Mouse (Mus musculus): ENCODE measurements around the gene Arhgap32.
"Not testable (repeated sequence)": the region's sequence is repeated elsewhere in the genome, so short reads cannot be mapped to it uniquely, and the experiment has no call there.

The Arhgap32 gene

DNA sequence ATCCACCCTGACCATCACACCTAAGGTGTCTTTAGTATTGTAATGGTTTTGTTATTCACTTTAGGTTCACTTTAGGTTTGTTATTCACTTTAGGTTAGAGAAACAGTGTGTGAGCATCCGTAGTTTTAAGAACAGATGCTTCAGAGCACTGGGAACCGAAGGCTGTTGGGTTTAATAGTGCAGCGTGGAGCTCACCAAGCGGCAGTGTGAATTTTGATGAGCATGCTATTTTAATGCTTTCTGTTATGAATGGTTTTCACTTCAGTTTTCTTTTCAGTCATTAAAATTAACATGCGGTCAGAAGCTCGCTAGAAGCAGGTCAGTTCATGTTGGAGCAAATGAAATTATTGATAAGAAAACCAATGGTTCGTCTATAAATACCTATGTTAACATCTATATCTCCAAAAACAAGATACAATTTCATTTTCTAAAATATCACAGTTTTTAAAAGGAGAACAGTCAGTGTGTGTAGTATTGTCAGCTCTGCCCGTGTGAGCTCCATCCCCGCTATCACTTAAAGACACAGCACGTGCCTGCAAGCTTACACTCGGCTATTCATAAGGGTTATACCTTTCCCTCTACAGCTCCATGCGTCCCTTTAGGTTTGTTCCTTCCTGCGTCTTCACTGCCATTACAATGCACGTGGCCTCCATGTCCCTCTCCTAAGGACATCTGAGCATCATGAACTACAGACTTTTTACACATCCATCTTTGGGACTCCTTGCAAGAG, 21.9 kb downstream of the Arhgap32 start:
- no peak for DNase-seq (ENCODE audit: low read depth, low spot score)

DNA sequence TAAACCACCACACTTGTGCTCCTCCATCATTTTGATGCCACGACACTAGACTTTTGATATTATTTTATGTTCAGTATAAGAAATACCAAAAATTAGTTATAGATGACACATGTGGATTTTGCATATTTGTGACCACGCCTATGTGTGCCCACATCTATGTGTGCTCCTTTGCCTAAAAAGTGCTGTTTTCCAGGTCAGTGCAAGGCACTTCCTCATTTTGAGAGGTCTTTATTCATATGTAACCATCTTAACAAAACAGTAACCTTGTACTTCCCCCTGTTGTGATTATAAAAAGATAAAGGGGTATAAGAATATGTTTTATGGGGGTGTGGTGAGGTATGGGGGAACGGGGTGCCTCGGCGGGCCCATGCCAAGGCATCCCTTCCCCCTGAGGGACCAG, 22.7 kb downstream of the Arhgap32 start:
- DNase-seq (ENCODE audit: low read depth, low spot score) = no peak

GRCm38 (mm10) chr9:32139641-32140040, 23.7 kb downstream of the Arhgap32 start:
- no peak for DNase-seq (ENCODE audit: low read depth, low spot score)

DNA sequence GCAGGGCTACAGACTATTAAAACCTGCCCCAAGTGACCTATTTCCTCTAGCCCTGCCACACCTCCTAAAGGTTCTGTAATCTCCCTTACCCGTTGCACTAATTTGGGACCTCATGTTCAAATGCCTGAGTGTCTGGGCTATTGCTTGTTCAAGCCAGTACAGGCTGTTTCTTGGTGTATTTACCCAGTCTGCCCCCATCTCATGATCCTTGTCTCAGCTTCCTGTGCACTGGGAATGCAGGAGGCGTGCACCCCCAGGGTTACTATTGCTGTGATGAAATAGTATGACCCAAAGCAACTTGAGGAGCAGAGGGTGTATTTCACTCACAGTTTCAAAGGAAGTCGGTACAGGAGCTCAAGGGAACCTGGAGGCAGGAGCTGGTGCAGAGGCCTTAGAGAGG, 26.9 kb downstream of the Arhgap32 start:
- DNase-seq (ENCODE audit: low read depth, low spot score) = no peak

- DNase-seq (ENCODE audit: low read depth, low spot score) = no peak
These were observed 27.5 kb downstream of the Arhgap32 start for GRCm38 (mm10) chr9:32143451-32143850.

DNA sequence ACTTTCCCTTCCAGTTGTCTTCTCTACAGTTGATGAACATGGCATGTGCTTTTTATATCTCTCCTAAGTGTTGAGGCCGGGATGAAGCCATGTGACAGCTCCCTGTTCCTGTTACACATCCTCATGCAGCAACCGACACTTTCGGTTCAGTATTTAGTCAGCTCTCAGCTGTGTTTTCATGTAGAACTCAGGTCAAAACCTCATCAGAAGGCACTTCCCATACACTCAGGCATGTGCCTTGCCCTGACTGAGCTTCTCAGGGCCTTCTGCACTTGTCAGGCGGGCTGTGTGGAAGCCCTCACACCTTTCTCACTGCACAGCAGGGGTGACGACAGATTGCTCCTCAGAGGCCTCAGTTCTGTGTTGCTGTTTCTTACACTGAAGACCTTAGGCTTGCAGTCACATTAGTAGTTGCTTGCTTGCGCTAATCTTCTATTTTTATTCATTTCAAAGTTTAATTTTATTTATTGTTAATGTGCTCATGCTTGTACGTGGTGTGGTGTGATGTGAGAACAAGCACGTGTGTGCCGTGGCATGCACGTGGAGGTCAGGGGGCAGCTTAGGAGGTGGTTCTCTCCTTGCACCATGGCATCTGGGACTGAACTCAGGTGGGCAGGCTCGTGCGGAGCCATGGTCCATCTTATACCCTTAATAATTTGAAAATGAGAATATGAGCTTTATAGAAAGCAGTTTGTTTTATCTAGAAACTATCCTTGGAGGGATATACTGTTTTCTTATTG, 30.5 kb downstream of the Arhgap32 start:
- DNase-seq (ENCODE audit: low read depth, low spot score) = no peak

- DNase-seq (ENCODE audit: low read depth, low spot score) = no peak
These were observed 33.3 kb downstream of the Arhgap32 start for GRCm38 (mm10) chr9:32149241-32149640.

GRCm38 (mm10) chr9:32149836-32150642, 34.1 kb downstream of the Arhgap32 start:
- DNase-seq (ENCODE audit: low read depth, low spot score) = no peak

- no peak for DNase-seq (ENCODE audit: low read depth, low spot score)
These were observed 38.9 kb downstream of the Arhgap32 start for GRCm38 (mm10) chr9:32154727-32155371.

DNA sequence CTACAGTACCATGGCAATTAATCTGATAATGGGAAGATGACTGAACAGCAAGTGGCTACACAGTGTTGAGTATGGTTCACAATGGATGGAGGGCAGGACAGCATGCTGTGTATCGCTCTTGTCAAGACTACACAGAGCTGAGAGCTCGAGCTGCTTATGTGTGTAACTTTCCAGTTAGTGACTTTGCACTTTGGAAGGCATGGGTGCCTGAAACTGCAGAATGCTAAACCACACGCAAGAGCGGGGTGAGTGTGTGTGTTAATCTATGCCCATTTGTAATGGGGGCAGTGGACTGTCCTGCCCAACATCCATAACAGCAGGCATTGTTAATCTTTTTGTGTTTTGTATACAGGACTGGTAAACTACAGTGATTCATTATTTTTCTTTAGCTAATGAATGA, 40.8 kb downstream of the Arhgap32 start:
- DNase-seq (ENCODE audit: low read depth, low spot score) = no peak

GRCm38 (mm10) chr9:32157201-32157600, 41.3 kb downstream of the Arhgap32 start:
- no peak for DNase-seq (ENCODE audit: low read depth, low spot score)

DNA sequence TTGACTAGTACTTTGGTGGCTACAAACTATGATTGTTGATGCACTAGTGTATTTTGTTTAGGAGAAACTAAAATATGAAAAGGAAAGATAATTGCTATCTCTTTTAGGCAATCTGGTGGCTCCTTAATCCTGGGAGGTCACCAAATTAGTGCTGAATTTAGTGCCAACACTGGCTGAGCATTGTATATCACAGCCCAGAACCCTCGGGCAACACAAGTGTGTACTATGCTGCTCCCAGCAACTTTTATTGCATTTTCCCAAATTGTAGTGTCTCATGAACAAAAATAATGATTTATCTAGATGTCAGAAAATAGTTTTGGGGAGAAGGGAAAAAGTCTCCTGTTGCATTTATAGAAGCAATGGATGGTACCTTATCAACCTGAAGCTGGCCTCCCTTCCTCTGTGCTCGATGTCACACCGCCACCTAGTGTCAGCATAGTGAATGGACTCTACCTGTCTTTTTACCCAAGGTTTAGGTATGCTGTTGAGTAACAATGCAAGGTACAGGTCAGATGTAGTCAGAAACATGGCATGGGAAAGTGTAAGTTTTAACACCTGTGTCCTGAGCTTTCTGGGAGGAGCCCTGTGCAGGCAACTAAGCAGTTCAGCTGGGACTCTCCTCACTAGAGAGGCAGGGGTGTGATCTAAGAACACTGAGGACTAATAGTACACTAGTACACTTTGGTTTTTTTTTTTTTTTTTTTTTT, 43.1 kb downstream of the Arhgap32 start:
- peak; percentile 71 for DNase-seq (ENCODE audit: low read depth, low spot score)

DNA sequence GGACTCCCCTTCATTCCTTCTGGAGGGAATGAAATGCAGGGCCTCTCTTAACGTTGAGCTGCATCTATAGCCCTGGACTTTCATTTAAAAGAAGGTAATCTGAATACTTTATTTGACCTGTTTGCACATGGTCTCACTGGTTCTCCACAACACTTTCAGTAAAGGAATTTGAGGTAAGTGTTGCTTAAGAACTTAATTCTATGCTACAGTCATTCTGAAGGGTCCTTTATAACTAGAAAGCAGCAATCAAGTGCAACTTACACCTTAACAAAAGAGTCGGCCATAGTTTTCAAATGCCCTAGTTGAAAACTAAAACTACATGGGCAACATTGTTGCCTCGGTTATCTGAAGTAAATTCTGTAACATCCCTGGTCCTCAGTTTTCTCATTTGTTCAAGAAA, 43.8 kb downstream of the Arhgap32 start:
- no peak for DNase-seq (ENCODE audit: low read depth, low spot score)

DNA sequence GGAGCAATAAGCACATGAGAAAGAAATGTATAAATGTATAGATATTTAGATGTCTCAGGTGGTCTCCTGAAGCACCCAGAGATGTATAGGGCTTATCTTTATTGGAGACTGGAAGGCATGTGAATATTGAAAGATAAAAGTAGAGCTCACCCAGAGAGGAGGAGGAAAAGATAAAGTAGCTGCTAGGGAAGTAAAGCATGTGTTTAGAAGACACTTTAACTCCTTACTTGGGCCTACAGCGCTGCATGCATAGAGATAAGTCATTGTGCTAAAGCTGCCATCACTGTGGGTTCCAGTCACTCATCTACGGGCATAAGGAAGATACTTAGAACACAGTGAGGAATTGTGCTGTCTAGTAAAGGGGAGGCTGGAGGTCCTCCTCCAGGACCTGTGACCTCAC, 46.9 kb downstream of the Arhgap32 start:
- no peak for DNase-seq (ENCODE audit: low read depth, low spot score)

DNA sequence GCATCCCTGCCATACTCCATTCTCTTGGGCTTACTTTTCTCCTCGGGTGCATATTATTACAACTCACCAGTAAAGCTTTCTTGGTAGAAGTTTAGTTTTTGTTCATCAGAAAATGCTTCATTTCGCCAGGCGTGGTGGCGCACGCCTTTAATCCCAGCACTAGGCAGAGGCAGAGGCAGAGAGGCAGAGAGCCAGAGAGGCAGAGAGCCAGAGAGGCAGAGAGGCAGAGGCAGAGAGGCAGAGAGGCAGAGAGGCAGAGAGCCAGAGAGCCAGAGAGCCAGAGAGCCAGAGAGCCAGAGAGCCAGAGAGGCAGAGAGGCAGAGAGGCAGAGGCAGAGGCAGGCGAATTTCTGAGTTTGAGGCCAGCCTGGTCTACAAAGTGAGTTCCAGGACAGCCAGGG, 47.9 kb downstream of the Arhgap32 start:
- DNase-seq (ENCODE audit: low read depth, low spot score) = not testable (repeated sequence)

GRCm38 (mm10) chr9:32168546-32169137, 52.7 kb downstream of the Arhgap32 start:
- no peak for DNase-seq (ENCODE audit: low read depth, low spot score)

DNA sequence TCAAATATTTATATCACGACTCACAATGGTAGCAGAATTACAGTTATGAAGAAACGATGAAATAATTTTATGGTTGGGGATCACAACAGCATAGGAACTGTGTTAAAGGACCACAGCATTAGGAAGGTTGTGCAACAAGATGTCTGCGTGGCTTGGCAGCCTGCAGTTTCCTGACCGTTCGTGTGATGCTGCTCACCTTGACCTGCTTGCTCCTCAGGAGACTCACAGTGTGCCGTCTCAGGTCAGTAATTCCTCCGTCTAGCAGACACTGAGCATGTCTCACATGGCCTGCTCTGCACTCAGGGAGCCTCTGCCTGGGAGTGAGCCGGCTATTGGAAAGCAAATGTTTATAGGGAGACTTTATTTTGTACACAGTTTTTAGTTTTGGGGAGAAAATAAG, 54.8 kb downstream of the Arhgap32 start:
- DNase-seq (ENCODE audit: low read depth, low spot score) = no peak

DNA sequence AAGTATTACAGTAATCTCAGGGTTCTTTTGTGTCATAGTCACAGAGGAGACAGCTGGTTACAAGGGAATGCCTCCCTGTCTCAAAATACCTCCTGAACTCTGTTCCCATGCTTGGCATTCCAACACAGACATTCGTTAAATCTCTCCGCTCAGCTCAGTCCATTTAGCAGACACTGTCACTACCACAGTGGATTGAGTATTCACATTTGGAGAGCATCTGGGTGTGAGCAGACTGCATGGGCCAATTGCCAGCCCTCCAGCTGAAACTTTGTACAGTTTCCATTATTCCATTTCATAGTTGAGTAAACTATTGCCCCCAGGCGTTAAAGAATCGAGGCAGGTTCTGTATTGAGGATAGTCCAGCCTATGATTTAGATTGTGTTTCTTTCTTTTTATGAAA, 60.7 kb downstream of the Arhgap32 start:
- DNase-seq (ENCODE audit: low read depth, low spot score) = peak; percentile 12

- DNase-seq (ENCODE audit: low read depth, low spot score) = no peak
These were observed 65.2 kb downstream of the Arhgap32 start for GRCm38 (mm10) chr9:32181170-32181569.

GRCm38 (mm10) chr9:32186489-32186888, 70.6 kb downstream of the Arhgap32 start:
- DNase-seq (ENCODE audit: low read depth, low spot score) = peak; percentile 43
